Mouse (Mus musculus) bone marrow, adult 2 months (tissue): ENCODE measurements around the gene Znhit6. TPM values are rescaled to one million over a fixed set of nuclear protein-coding genes. Genes with fewer than 3 reads are reported as not detected.

ENCODE experiments used
- H3K27ac ChIP-seq: fragments of 200-500 bp; 2 replicates; pipeline ENCODE4 v1.5.1; 2012; ENCODE audit warnings: low read depth, mild to moderate bottlenecking, control low read depth, inconsistent platforms, low read length; ENCODE audit not compliant: control insufficient read depth, poor library complexity, insufficient read depth
- H3K4me1 ChIP-seq: fragments of 200-500 bp; 2 replicates; pipeline ENCODE4 v1.6.1; 2011; ENCODE audit warnings: low read length; ENCODE audit not compliant: control insufficient read depth, insufficient read depth
- H3K4me3 ChIP-seq: fragments of 200-500 bp; replicated peaks from 2 replicates; pipeline ENCODE3; 2011; ENCODE audit warnings: mild to moderate bottlenecking, low read depth, low read length, control low read depth; ENCODE audit not compliant: control insufficient read depth
- CTCF ChIP-seq: fragments of 200-500 bp; IDR thresholded peaks from 2 replicates; pipeline ENCODE4 v1.5.1; 2011; ENCODE audit warnings: low read length, control low read depth; ENCODE audit not compliant: control insufficient read depth, insufficient read depth
- POLR2A ChIP-seq: fragments of 200-500 bp; IDR thresholded peaks from 2 replicates; pipeline ENCODE4 v1.6.1; 2011; ENCODE audit warnings: low read depth, mild to moderate bottlenecking, control low read depth, low read length, borderline replicate concordance; ENCODE audit not compliant: control insufficient read depth
- WGBS: fragments of 180-500 bp; shearing (Covaris S2); methylation state at CpG from one replicate; pipeline ENCODE4 v1.1.7; 2018; 5-methylcytosine and 5-hydroxymethylcytosine counted together
- polyA plus RNA-seq: library from polyadenylated mRNA; stranded (reverse); fragments of >200 nt; gene quantifications from 2 replicates; pipeline ENCODE4 v1.2.4, GENCODE M21; 2011; ENCODE audit warnings: low replicate concordance; ENCODE audit not compliant: missing spikeins, insufficient read depth, insufficient read length

Znhit6 gene
- polyA plus RNA-seq, 1 experiment, result 21.9 TPM

DNA sequence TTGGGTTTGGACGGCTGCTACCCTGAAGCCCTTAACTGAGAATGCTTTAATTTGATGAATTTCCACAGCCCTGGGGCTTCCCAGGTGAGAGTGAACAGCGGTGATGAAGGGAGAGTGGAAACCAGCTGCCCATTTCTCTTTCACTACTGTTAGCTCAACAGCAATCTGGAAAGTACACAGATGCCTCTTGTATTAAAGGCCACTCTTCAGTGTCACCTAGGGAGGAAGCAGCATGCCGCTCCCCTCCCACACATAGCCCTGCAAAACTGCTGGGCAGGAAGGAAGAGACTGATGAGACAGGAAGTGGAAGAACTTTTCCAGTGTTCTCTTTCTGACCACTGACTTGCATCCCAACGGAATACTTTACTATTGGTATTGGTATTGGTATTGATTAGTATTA is 37.2 kb downstream of the Znhit6 start:
- Histone ChIP-seq H3K27ac (no peak overlapping the region), H3K4me1 (no peaks in the 10 kb centered on the region), H3K4me3 (no peak overlapping the region)
- no peak for TF ChIP-seq CTCF
- no peak for TF ChIP-seq POLR2A
- WGBS, result 79% methylated on average over 4 of the region's 4 CpGs

DNA sequence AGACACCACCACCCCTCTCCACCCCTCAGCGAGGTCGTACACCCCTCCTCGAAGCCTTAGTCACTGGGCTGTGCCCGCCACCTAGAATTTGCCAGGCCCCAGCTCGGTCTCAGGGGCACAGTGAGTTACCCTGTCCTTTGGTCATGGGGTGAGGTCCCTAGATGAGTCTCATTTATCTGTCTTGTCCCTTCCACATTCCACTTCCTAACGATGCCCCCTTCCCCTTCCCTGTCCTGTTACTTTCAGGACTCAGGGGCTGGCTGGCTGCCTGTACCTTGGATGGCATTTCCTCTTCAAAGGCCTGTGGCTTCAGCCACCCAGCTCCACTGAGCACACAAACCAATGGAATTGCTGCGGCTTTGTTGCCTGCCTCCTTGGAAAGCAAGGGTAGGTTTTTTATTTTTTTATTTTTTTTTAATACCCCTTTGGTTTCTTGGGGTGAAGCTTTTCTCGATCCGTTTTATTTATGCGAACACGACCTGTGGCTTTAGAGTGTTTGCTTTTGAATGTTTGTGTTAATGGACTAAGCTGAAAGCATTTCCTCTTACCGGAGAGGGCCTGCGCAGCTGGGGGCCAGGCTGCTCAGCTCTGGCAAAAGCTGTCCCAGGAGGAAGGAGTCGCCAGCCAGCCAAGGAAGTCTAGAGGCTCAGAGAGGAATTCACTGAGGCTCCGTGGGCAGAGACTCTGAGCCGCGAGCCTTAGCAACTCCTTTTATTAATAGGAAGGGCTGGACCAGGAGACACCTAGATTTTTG is 38.5 kb downstream of the Znhit6 start:
- Histone ChIP-seq H3K4me3 (no peak overlapping the region), H3K27ac (no peak overlapping the region), H3K4me1 (no peaks in the 10 kb centered on the region)
- 32% methylated on average over 17 of the region's 17 CpGs for WGBS
- no peak for TF ChIP-seq POLR2A
- TF ChIP-seq CTCF, result no peak

DNA sequence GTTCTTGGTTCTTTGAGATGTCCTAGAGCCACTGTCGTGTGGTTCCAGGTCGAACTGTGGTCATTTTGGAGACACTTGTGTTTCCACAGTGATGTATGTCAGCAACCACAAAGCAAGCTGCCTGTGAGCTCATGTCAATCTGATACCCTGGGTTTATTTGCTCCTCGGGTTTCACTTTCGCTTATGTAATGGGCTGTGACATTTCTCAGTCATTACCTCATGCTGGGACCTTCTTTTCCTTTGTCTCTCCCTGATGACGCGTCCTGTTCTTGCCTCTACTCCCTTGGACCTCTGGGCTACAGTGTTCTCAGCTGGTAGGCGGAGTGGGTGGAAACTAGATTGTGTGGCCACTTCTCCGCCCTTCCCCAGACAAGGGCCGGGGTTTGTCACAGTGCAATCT is 42.3 kb downstream of the Znhit6 start:
- 47% methylated on average over 9 of the region's 9 CpGs for WGBS
- no peak overlapping the region for H3K4me3 ChIP-seq
- H3K27ac ChIP-seq, result no peak overlapping the region
- no peak for TF ChIP-seq POLR2A
- no peaks in the 10 kb centered on the region for H3K4me1 ChIP-seq

DNA sequence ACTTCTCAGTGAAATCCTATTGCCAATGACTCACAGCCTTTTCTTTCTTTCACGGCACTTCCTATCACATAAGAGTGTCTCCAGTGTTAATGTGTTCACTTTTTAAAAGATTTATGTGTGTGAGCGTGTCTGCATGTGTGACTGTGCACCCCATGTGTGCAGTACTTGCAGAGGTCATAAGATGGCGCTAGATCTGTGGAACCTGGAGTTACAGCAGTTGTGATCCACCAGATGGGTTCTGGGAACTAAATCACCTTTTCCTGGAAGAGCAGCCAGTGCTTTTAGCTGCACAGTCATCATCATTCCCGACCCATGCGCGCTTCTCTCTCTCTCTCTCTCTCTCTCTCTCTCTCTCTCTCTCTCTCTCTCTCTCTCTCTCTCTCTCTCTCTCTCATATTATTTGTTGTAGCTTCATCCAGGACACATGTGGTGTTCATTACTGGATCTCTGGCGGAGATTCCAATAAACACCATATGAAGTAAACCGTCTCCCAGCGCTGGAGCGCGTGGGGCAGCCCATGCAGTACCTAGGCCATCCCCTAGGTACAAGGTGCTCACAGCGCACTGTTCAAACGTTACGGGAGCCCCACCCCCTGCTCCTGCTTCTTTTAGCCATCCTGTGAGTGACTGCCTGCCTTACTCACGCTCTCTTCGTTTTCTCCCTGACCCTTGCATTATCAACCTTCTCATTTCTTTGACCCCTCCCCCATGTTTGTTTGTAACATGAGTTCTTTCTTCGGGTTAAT is 43.8 kb downstream of the Znhit6 start:
- H3K27ac ChIP-seq, result no peak overlapping the region
- TF ChIP-seq POLR2A (no peak), CTCF (no peak)
- WGBS, result 87% methylated on average over 17 of the region's 17 CpGs
- H3K4me1 ChIP-seq, result no peaks in the 10 kb centered on the region
- no peak overlapping the region for H3K4me3 ChIP-seq

DNA sequence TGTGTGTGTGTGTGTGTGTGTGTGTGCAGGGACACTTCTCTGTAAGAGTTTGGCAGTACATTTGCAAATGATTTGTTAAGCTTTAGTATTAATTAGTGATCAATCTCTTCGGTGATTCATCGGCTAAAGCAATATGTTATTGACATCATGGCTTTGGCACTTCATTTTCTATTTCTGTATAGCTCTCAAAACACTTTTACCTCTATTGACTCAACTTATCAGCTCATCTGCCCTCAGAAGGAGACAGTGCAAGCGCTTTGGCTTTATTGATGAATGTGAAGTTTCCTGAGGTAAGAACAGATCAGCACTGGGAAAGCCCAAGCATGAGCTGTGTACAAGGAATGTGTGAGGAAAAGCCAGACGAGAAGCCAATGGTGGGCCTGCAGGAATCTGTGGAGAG is 45.2 kb downstream of the Znhit6 start:
- 75% methylated on average over 4 of the region's 4 CpGs for WGBS
- Histone ChIP-seq H3K4me1 (no peaks in the 10 kb centered on the region), H3K4me3 (no peak overlapping the region), H3K27ac (no peak overlapping the region)
- TF ChIP-seq CTCF (no peak), POLR2A (no peak)

DNA sequence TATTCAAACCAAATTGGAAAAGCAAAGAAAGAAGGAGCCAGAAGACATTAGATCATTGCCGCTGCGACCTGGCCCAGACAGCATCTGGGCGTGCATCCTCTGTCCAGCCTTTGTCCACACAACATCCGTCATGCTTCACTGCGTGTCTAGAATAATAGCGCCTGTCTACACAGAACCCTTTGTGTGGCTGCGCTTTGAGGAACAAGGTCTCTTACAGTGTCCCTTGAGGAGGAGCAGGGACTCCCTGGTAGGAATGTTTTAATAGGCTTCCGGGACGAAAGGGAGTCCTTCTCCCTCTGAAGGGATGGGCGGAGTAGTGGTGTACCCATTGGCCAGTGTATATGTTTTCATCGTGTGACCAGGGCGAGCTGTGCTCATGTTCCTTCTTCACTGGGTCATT is 47.0 kb downstream of the Znhit6 start:
- Histone ChIP-seq H3K4me1 (no peaks in the 10 kb centered on the region), H3K4me3 (no peak overlapping the region), H3K27ac (no peak overlapping the region)
- WGBS, result 85% methylated on average over 12 of the region's 12 CpGs
- TF ChIP-seq POLR2A, result no peak
- TF ChIP-seq CTCF, result no peak

DNA sequence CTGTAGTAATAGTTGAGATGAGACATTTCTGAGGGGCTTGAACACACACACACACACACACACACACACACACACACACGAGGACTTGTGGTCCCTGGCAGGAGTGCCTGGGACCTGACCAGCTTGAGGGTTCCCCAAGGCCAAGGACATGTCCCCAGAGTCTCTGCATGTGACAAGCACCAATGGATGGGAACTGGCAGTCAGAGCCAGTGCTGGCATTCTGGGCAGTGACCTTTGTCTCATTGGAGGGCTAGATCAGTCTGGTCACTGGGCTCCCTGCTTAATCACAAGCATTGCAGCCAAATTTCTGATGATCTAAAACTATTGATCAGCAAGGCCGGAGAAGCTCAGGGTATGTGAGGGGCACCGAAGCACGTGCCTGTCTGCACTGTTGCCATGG is 48.8 kb downstream of the Znhit6 start:
- 82% methylated on average over 4 of the region's 4 CpGs for whole genome bisulfite sequencing

DNA sequence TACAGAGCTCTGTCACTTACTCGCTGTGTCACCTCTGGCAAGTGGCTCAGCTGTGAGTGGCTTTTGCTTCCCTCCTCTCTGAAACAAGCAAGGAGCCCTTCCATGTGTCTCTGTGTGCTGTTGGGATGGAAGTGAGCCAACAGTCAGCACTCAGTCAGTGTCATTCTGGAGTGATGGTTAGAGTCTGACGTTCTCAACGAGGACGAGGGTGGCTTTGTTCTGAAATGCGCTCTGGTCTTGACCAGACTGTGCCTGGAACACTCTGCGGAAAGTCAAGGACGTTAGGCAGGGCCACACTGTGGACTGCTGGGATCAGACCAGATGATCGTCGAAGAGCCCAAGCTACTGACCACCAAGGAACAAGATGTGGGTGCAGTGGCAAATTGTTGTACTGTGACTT is 49.5 kb downstream of the Znhit6 start:
- no peak overlapping the region for H3K27ac ChIP-seq
- TF ChIP-seq POLR2A (no peak), CTCF (no peak)
- H3K4me3 ChIP-seq, result no peak overlapping the region
- 80% methylated on average over 9 of the region's 9 CpGs for WGBS
- H3K4me1 ChIP-seq, result no peaks in the 10 kb centered on the region

More for the DNA sequence above, 48.8 kb downstream of the Znhit6 start:
- no peaks in the 10 kb centered on the region for H3K4me1 ChIP-seq
- no peak overlapping the region for H3K27ac ChIP-seq
- H3K4me3 ChIP-seq, result no peak overlapping the region
- TF ChIP-seq CTCF (no peak), POLR2A (no peak)

DNA sequence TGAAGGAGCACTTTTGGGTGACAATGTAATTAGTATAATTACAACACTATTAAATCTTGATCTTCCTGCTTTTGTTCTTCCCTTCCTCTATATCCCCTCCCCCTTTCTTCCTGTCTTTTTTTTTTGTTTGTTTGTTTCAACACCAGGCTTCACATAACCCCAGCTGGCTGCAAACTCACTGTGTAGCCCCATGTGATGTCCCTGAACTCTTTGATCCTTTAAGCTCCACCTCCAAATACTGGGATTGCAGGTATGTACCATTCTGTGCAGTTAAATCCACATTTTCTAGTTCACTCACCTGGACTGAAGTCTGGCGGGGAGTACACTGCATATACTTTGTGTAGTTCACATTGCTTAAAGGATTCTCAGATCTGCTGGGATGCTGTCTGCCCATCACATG is 50.1 kb downstream of the Znhit6 start:
- no peak overlapping the region for H3K4me3 ChIP-seq
- H3K27ac ChIP-seq, result no peak overlapping the region
- TF ChIP-seq POLR2A (no peak), CTCF (no peak)
- no peaks in the 10 kb centered on the region for H3K4me1 ChIP-seq
- 86% methylated on average over 1 of the region's 1 CpGs for WGBS
